Mouse (Mus musculus): ENCODE results near the gene Zfp941.

DNA sequence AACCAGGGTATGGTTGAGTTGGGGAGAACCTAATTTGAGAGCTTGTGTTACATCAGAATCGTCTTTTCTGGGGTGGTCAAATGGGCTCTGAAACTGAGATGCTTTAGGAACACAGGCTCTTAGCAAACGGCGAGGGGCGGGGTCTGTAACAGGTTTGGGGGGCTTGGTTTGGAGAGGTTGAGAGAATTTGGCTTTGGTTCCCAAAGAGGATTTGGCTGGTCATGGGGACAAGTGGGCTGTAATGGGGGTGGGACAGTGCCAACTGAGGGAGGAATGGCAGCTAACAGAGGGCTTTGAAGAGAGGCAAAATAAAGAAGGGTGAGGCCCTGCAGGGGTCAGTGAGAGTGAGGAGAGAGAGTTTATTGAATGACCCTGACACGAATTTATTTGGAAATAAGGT lies 17.6 kb upstream of the Zfp941 start:
- TF ChIP-seq POLR2A (IDR thresholded peaks at IDR 0.05; ENCODE audit: insufficient read depth, low read depth, low read length), result no peak
- no peak for TF ChIP-seq CTCF (IDR thresholded peaks at IDR 0.05)
- TF ChIP-seq EP300 (IDR thresholded peaks at IDR 0.05; ENCODE audit: insufficient read depth, low read depth, low read length), result no peak

Data from heart, adult 2 months (tissue).